Mouse (Mus musculus): Measurements from ENCODE around the gene 1600014C23Rik.

GRCm38 (mm10) chr17:45769821-45770220 lies 36.2 kb upstream of the 1600014C23Rik start:
- no peak for TF ChIP-seq EP300 (optimal IDR thresholded peaks at IDR 0.05)
- no peak for TF ChIP-seq CTCF (IDR thresholded peaks at IDR 0.05; ENCODE audit: low read depth)

All from stomach, postnatal 0 days (tissue).